Mouse (Mus musculus): Measurements from ENCODE around the gene Qrich1.

- TF ChIP-seq CTCF (conservative IDR thresholded peaks at IDR 0.05; ENCODE audit: low read length), result no peak
- no peak for TF ChIP-seq POU5F1 (IDR thresholded peaks at IDR 0.05; ENCODE audit: borderline replicate concordance, low read length)
Measured at GRCm38 (mm10) chr9:108517931-108518332, 1.3 kb downstream of the Qrich1 start.
